Mouse (Mus musculus): Measurements from ENCODE around the gene Gli2. TPM values are rescaled to one million over a fixed set of nuclear protein-coding genes. Genes with fewer than 3 reads are reported as not detected.

The Gli2 gene
- polyA plus RNA-seq, 1 experiment from 2014 or later, result 17.8 TPM

GRCm38 (mm10) chr1:119077933-119078332 lies 24.5 kb upstream of the Gli2 start:
- DNase-seq (ENCODE audit: low spot score) (no peak), ATAC-seq (ENCODE audit: insufficient number of reproducible peaks, low FRiP score, low TSS enrichment, low read depth) (no peak)
- Histone ChIP-seq H3K4me3 (ENCODE audit: low read depth, low read length) (no peak overlapping the region), H3K27me3 (ENCODE audit: control insufficient read depth, insufficient read depth, low read length) (0 out of 2 replicates have a peak, but pooled peaks cover 3% of the 10 kb centered on the region), H3K9ac (ENCODE audit: low read length) (no peak overlapping the region), H3K9me3 (ENCODE audit: control insufficient read depth, low read length) (no peaks in the 10 kb centered on the region), H3K4me2 (ENCODE audit: low read depth, severe bottlenecking) (no peak overlapping the region), H3K36me3 (ENCODE audit: control insufficient read depth, insufficient read depth, low read length) (no peaks in the 10 kb centered on the region), H3K4me1 (ENCODE audit: control insufficient read depth, insufficient read depth, low read length) (no peaks in the 10 kb centered on the region), H3K27ac (replicated peaks; ENCODE audit: low read depth, low read length) (no peak overlapping the region)
- 82% methylated on average over 7 of the region's 7 CpGs for WGBS

GRCm38 (mm10) chr1:119076333-119076732 lies 22.9 kb upstream of the Gli2 start:
- no peaks in the 10 kb centered on the region for H3K4me1 ChIP-seq (ENCODE audit: control insufficient read depth, insufficient read depth, low read length)
- no peaks in the 10 kb centered on the region for H3K36me3 ChIP-seq (ENCODE audit: control insufficient read depth, insufficient read depth, low read length)
- no peak for DNase-seq (ENCODE audit: low spot score)
- H3K27ac ChIP-seq (replicated peaks; ENCODE audit: low read depth, low read length), result no peak overlapping the region
- H3K4me3 ChIP-seq (ENCODE audit: low read depth, low read length), result no peak overlapping the region
- 76% methylated on average over 4 of the region's 4 CpGs for WGBS
- 0 out of 2 replicates have a peak, but pooled peaks cover 3% of the 10 kb centered on the region for H3K27me3 ChIP-seq (ENCODE audit: control insufficient read depth, insufficient read depth, low read length)
- H3K9me3 ChIP-seq (ENCODE audit: control insufficient read depth, low read length), result no peaks in the 10 kb centered on the region
- no peak for ATAC-seq (ENCODE audit: insufficient number of reproducible peaks, low FRiP score, low TSS enrichment, low read depth)
- no peak overlapping the region for H3K4me2 ChIP-seq (ENCODE audit: low read depth, severe bottlenecking)
- H3K9ac ChIP-seq (ENCODE audit: low read length), result no peak overlapping the region

- ATAC-seq (ENCODE audit: insufficient number of reproducible peaks, low FRiP score, low TSS enrichment, low read depth) (no peak), DNase-seq (ENCODE audit: low spot score) (no peak)
- Histone ChIP-seq H3K36me3 (ENCODE audit: control insufficient read depth, insufficient read depth, low read length) (no peaks in the 10 kb centered on the region), H3K4me3 (ENCODE audit: low read depth, low read length) (no peak overlapping the region), H3K27ac (replicated peaks; ENCODE audit: low read depth, low read length) (no peak overlapping the region), H3K4me1 (ENCODE audit: control insufficient read depth, insufficient read depth, low read length) (no peaks in the 10 kb centered on the region), H3K9me3 (ENCODE audit: control insufficient read depth, low read length) (no peaks in the 10 kb centered on the region), H3K4me2 (ENCODE audit: low read depth, severe bottlenecking) (no peak overlapping the region), H3K9ac (ENCODE audit: low read length) (no peak overlapping the region), H3K27me3 (ENCODE audit: control insufficient read depth, insufficient read depth, low read length) (0 out of 2 replicates have a peak, but pooled peaks cover 3% of the 10 kb centered on the region)
- 47% methylated on average over 3 of the region's 3 CpGs for WGBS
These were observed 22.5 kb upstream of the Gli2 start for GRCm38 (mm10) chr1:119075916-119076315.

GRCm38 (mm10) chr1:119075500-119075899 lies 22.1 kb upstream of the Gli2 start:
- H3K27me3 ChIP-seq (ENCODE audit: control insufficient read depth, insufficient read depth, low read length), result 0 out of 2 replicates have a peak, but pooled peaks cover 3% of the 10 kb centered on the region
- ATAC-seq (ENCODE audit: insufficient number of reproducible peaks, low FRiP score, low TSS enrichment, low read depth), result no peak
- WGBS, result 22% methylated on average over 7 of the region's 7 CpGs
- no peak overlapping the region for H3K27ac ChIP-seq (replicated peaks; ENCODE audit: low read depth, low read length)
- H3K4me3 ChIP-seq (ENCODE audit: low read depth, low read length), result no peak overlapping the region
- H3K9ac ChIP-seq (ENCODE audit: low read length), result no peak overlapping the region
- H3K9me3 ChIP-seq (ENCODE audit: control insufficient read depth, low read length), result no peaks in the 10 kb centered on the region
- no peaks in the 10 kb centered on the region for H3K36me3 ChIP-seq (ENCODE audit: control insufficient read depth, insufficient read depth, low read length)
- DNase-seq (ENCODE audit: low spot score), result no peak
- H3K4me2 ChIP-seq (ENCODE audit: low read depth, severe bottlenecking), result no peak overlapping the region
- no peaks in the 10 kb centered on the region for H3K4me1 ChIP-seq (ENCODE audit: control insufficient read depth, insufficient read depth, low read length)

- H3K4me1 ChIP-seq (ENCODE audit: control insufficient read depth, insufficient read depth, low read length), result no peaks in the 10 kb centered on the region
- H3K4me2 ChIP-seq (ENCODE audit: low read depth, severe bottlenecking), result no peak overlapping the region
- no peak overlapping the region for H3K9ac ChIP-seq (ENCODE audit: low read length)
- no peak overlapping the region for H3K27ac ChIP-seq (replicated peaks; ENCODE audit: low read depth, low read length)
- H3K36me3 ChIP-seq (ENCODE audit: control insufficient read depth, insufficient read depth, low read length), result no peaks in the 10 kb centered on the region
- no peak overlapping the region for H3K4me3 ChIP-seq (ENCODE audit: low read depth, low read length)
- no peaks in the 10 kb centered on the region for H3K9me3 ChIP-seq (ENCODE audit: control insufficient read depth, low read length)
- H3K27me3 ChIP-seq (ENCODE audit: control insufficient read depth, insufficient read depth, low read length), result 0 out of 2 replicates have a peak, but pooled peaks cover 3% of the 10 kb centered on the region
- WGBS, result 62% methylated on average over 6 of the region's 6 CpGs
- ATAC-seq (ENCODE audit: insufficient number of reproducible peaks, low FRiP score, low TSS enrichment, low read depth) (no peak), DNase-seq (ENCODE audit: low spot score) (no peak)
These were observed 21.5 kb upstream of the Gli2 start for GRCm38 (mm10) chr1:119074910-119075309.

GRCm38 (mm10) chr1:119073876-119074275 lies 20.5 kb upstream of the Gli2 start:
- Histone ChIP-seq H3K27me3 (ENCODE audit: control insufficient read depth, insufficient read depth, low read length) (0 out of 2 replicates have a peak, but pooled peaks cover 3% of the 10 kb centered on the region), H3K9me3 (ENCODE audit: control insufficient read depth, low read length) (no peaks in the 10 kb centered on the region), H3K4me3 (ENCODE audit: low read depth, low read length) (no peak overlapping the region), H3K4me1 (ENCODE audit: control insufficient read depth, insufficient read depth, low read length) (no peaks in the 10 kb centered on the region), H3K4me2 (ENCODE audit: low read depth, severe bottlenecking) (no peak overlapping the region), H3K36me3 (ENCODE audit: control insufficient read depth, insufficient read depth, low read length) (no peaks in the 10 kb centered on the region), H3K9ac (ENCODE audit: low read length) (no peak overlapping the region), H3K27ac (replicated peaks; ENCODE audit: low read depth, low read length) (no peak overlapping the region)
- 89% methylated on average over 7 of the region's 7 CpGs for WGBS
- ATAC-seq (ENCODE audit: insufficient number of reproducible peaks, low FRiP score, low TSS enrichment, low read depth), result no peak
- no peak for DNase-seq (ENCODE audit: low spot score)

GRCm38 (mm10) chr1:119064892-119065671 lies 11.7 kb upstream of the Gli2 start:
- 80% methylated on average over 20 of the region's 20 CpGs for WGBS
- H3K4me3 ChIP-seq (ENCODE audit: low read depth, low read length), result no peak overlapping the region
- no peaks in the 10 kb centered on the region for H3K9me3 ChIP-seq (ENCODE audit: control insufficient read depth, low read length)
- H3K9ac ChIP-seq (ENCODE audit: low read length), result no peak overlapping the region
- no peaks in the 10 kb centered on the region for H3K36me3 ChIP-seq (ENCODE audit: control insufficient read depth, insufficient read depth, low read length)
- no peak overlapping the region for H3K27ac ChIP-seq (replicated peaks; ENCODE audit: low read depth, low read length)
- no peak overlapping the region for H3K4me2 ChIP-seq (ENCODE audit: low read depth, severe bottlenecking)
- H3K27me3 ChIP-seq (ENCODE audit: control insufficient read depth, insufficient read depth, low read length), result no peaks in the 10 kb centered on the region
- no peak for DNase-seq (ENCODE audit: low spot score)
- ATAC-seq (ENCODE audit: insufficient number of reproducible peaks, low FRiP score, low TSS enrichment, low read depth), result no peak
- H3K4me1 ChIP-seq (ENCODE audit: control insufficient read depth, insufficient read depth, low read length), result no peaks in the 10 kb centered on the region

GRCm38 (mm10) chr1:119056491-119056890 lies 3.1 kb upstream of the Gli2 start:
- no peaks in the 10 kb centered on the region for H3K36me3 ChIP-seq (ENCODE audit: control insufficient read depth, insufficient read depth, low read length)
- H3K27me3 ChIP-seq (ENCODE audit: control insufficient read depth, insufficient read depth, low read length), result no peaks in the 10 kb centered on the region
- DNase-seq (ENCODE audit: low spot score), result no peak
- no peak for ATAC-seq (ENCODE audit: insufficient number of reproducible peaks, low FRiP score, low TSS enrichment, low read depth)
- H3K4me1 ChIP-seq (ENCODE audit: control insufficient read depth, insufficient read depth, low read length), result peaks cover 5% of the 10 kb centered on the region; the same call in 1 of the 2 replicates
- H3K4me2 ChIP-seq (ENCODE audit: low read depth, severe bottlenecking), result no peak overlapping the region
- no peak overlapping the region for H3K27ac ChIP-seq (replicated peaks; ENCODE audit: low read depth, low read length)
- WGBS, result 55% methylated on average over 8 of the region's 8 CpGs
- H3K9me3 ChIP-seq (ENCODE audit: control insufficient read depth, low read length), result no peaks in the 10 kb centered on the region
- H3K9ac ChIP-seq (ENCODE audit: low read length), result no peak overlapping the region
- H3K4me3 ChIP-seq (ENCODE audit: low read depth, low read length), result no peak overlapping the region

All from limb, embryonic 11.5 days (tissue).